Mouse (Mus musculus): Measurements from ENCODE around the gene Cabp5. TPM values are rescaled to one million over a fixed set of nuclear protein-coding genes. Genes with fewer than 3 reads are reported as not detected.
"Not testable (repeated sequence)": the region's sequence is repeated elsewhere in the genome, so short reads cannot be mapped to it uniquely, and the experiment has no call there.

Gene Cabp5
- not detected for total RNA-seq (2021)
- long read RNA-seq, experiment 1, result 0 reads
- long read RNA-seq, experiment 2, result 0 reads

- no peak for DNase-seq
Measured at GRCm38 (mm10) chr7:13397832-13398231, at the start of gene Cabp5. Gene Cabp5, plus strand, starts transcription at chr7:13398132.

GRCm38 (mm10) chr7:13355943-13356342, 42.0 kb upstream of the Cabp5 start:
- DNase-seq, result no peak

- DNase-seq, result no peak
Measured at GRCm38 (mm10) chr7:13380588-13380987, 17.3 kb upstream of the Cabp5 start.

- DNase-seq, result not testable (repeated sequence)
Measured at GRCm38 (mm10) chr7:13450541-13450940, 52.6 kb downstream of the Cabp5 start, which contains the start of gene Bsph1. Gene Bsph1, plus strand, starts transcription at chr7:13450841.

Other genes with a start within 250 kb of the Cabp5 start
- under 1 TPM; 0.09 TPM for gene Vmn1r88, start 238.6 kb upstream of the Cabp5 start, total RNA-seq (2021)
- not detected for gene Vmn1r89, start 185.1 kb upstream of the Cabp5 start, total RNA-seq (2021)
- gene Lig1, start 120.8 kb upstream of the Cabp5 start, total RNA-seq (2021), result 10 to 100 TPM; 26.0 to 34.7 TPM
- 10 to 100 TPM in 1 of 2 experiments, 1 to 10 TPM in 1; 6.1 to 10.3 TPM for gene Zswim9, start 119.4 kb upstream of the Cabp5 start, total RNA-seq (2021)
- under 1 TPM; 0.21 to 0.58 TPM for gene Pla2g4c, start 73.5 kb upstream of the Cabp5 start, total RNA-seq (2021)
- not detected for gene Bsph1, start 52.7 kb downstream of the Cabp5 start, total RNA-seq (2021)
- not detected for gene Bsph2, start 172.9 kb downstream of the Cabp5 start, total RNA-seq (2021)
- gene Sult2a5, start 225.8 kb downstream of the Cabp5 start, total RNA-seq (2021), result 10 to 100 TPM in 1 of 2 experiments, 1 to 10 TPM in 1; 9.1 to 16.8 TPM